In genomic region chr8:94189275-94190031, GRCm38 (mm10) we compare ENCODE assay signal across 11 mouse cellular contexts. TPM values are rescaled to one million over a fixed set of nuclear protein-coding genes. Genes with fewer than 3 reads are reported as not detected.
DNase-seq lines count a peak whose midpoint lies in the region; ATAC-seq lines count a peak whose summit lies in the region.
"Had no signal": no experiment of that assay in that cellular context is flagged by ENCODE, and none has a peak within 500 bp of the region (broad histone marks: within the 10 kb centered on the region; RNA-seq: fewer than 3 reads in every experiment).

No protein-coding gene starts in this region.

- H3K27me3 ChIP-seq in forebrain, embryonic 15.5 days, result peaks cover 23% of the 10 kb centered on the region
- peaks cover 40% of the 10 kb centered on the region for H3K27me3 ChIP-seq in forebrain, embryonic 12.5 days

- peak overlapping the region; percentile 5; the same call in 1 of the 2 replicates for H3K27ac ChIP-seq in forebrain, embryonic 15.5 days (replicated peaks)
- no peak overlapping the region for H3K27ac ChIP-seq in forebrain, embryonic 12.5 days
- H3K27ac ChIP-seq: lung, embryonic 15.5 days had no signal

- 57% methylated on average over 13 of the region's 13 CpGs for WGBS in forebrain, embryonic 15.5 days
- WGBS in forebrain, embryonic 12.5 days, result 78% methylated on average over 13 of the region's 13 CpGs

- 0 out of 2 replicates have a peak, but pooled peaks have one; percentile 7 for ATAC-seq in forebrain, embryonic 15.5 days (replicated peaks)
- ATAC-seq in forebrain, embryonic 12.5 days (ENCODE audit: low FRiP score), result no peak

- H3K4me2 ChIP-seq in forebrain, embryonic 15.5 days (replicated peaks), result no peak overlapping the region
- no peak overlapping the region for H3K4me2 ChIP-seq in forebrain, embryonic 12.5 days
- H3K4me2 ChIP-seq: lung, embryonic 15.5 days had no signal

- 0 out of 2 replicates have a peak, but pooled peaks cover 4% of the 10 kb centered on the region for H3K4me1 ChIP-seq in forebrain, embryonic 15.5 days
- peaks cover 24% of the 10 kb centered on the region for H3K4me1 ChIP-seq in forebrain, embryonic 12.5 days

- no peaks in the 10 kb centered on the region for H3K9me3 ChIP-seq in forebrain, embryonic 15.5 days
- no peaks in the 10 kb centered on the region for H3K9me3 ChIP-seq in forebrain, embryonic 12.5 days
- H3K9me3 ChIP-seq: lung, embryonic 15.5 days had no signal

- H3K9ac ChIP-seq in forebrain, embryonic 15.5 days (replicated peaks), result no peak overlapping the region
- H3K9ac ChIP-seq in forebrain, embryonic 12.5 days, result no peak overlapping the region
- H3K9ac ChIP-seq: lung, embryonic 15.5 days had no signal

- peak; percentile 73 for DNase-seq in ovary, adult 18-20 months (ENCODE audit: low spot score)
- no peak for DNase-seq in ovary, postnatal 10 days (ENCODE audit: low spot score)
- peak; percentile 86 to 90 for DNase-seq in layer of hippocampus, adult 8-10 months (ENCODE audit: low spot score in 2 of 2)
- peak; percentile 62 for DNase-seq in right cerebral cortex, postnatal 4 days
- no peak for DNase-seq in c-Kit-positive CD71-positive TER-119-positive erythroid progenitor cells, embryonic 14.5 days (ENCODE audit: low spot score)
- DNase-seq in Muller cell, postnatal 12 days (ENCODE audit: inconsistent ontology term), result no peak

- H3K36me3 ChIP-seq in forebrain, embryonic 15.5 days, result no peaks in the 10 kb centered on the region
- H3K36me3 ChIP-seq in forebrain, embryonic 12.5 days (replicated peaks), result no peaks in the 10 kb centered on the region
- H3K36me3 ChIP-seq: lung, embryonic 15.5 days had no signal

- H3K4me3 ChIP-seq in forebrain, embryonic 15.5 days, result no peak overlapping the region
- no peak overlapping the region for H3K4me3 ChIP-seq in forebrain, embryonic 12.5 days (replicated peaks)
- H3K4me3 ChIP-seq: lung, embryonic 15.5 days had no signal

RNA-seq across cellular contexts. Expression of gene Mt1, which starts 10.6 kb away (rescaled TPM):
- polyA plus RNA-seq in forebrain, embryonic 15.5 days (2015; fragmentation: Nextera tagmentation; extraction: Ambion mirVana), result 85.2 and 100 TPM in 2 replicates
- 64.4 and 76.2 TPM in 2 replicates for polyA plus RNA-seq in forebrain, embryonic 12.5 days (2016; fragmentation: Nextera tagmentation; extraction: Ambion mirVana)
- total RNA-seq in layer of hippocampus, adult 8-10 months (2022), result 1,000 to 10,000 TPM in 1 of 4 experiments, 100 to 1,000 TPM in 3; 351 to 1,100 (median 605) TPM

RNA-seq across cellular contexts. Expression of gene Mt2, which starts 17.0 kb away (rescaled TPM):
- 35.4 and 38.4 TPM in 2 replicates for polyA plus RNA-seq in forebrain, embryonic 15.5 days (2015; fragmentation: Nextera tagmentation; extraction: Ambion mirVana)
- polyA plus RNA-seq in forebrain, embryonic 12.5 days (2016; fragmentation: Nextera tagmentation; extraction: Ambion mirVana), result 34.1 and 35.0 TPM in 2 replicates
- 1,000 to 10,000 TPM in 1 of 4 experiments, 100 to 1,000 TPM in 3; 368 to 1,095 (median 602) TPM for total RNA-seq in layer of hippocampus, adult 8-10 months (2022)

RNA-seq across cellular contexts. Expression of gene Nup93, which starts 24.9 kb away (rescaled TPM):
- polyA plus RNA-seq in forebrain, embryonic 15.5 days (2015; fragmentation: Nextera tagmentation; extraction: Ambion mirVana), result 63.0 and 66.3 TPM in 2 replicates
- polyA plus RNA-seq in forebrain, embryonic 12.5 days (2016; fragmentation: Nextera tagmentation; extraction: Ambion mirVana), result 110 and 121 TPM in 2 replicates
- total RNA-seq in layer of hippocampus, adult 8-10 months (2022), result 10 to 100 TPM; 56.4 to 66.3 (median 63.1) TPM

RNA-seq across cellular contexts. Expression of gene Mt3, which starts 37.0 kb away (rescaled TPM):
- polyA plus RNA-seq in forebrain, embryonic 15.5 days (2015; fragmentation: Nextera tagmentation; extraction: Ambion mirVana), result 249 and 258 TPM in 2 replicates
- 82.2 and 103 TPM in 2 replicates for polyA plus RNA-seq in forebrain, embryonic 12.5 days (2016; fragmentation: Nextera tagmentation; extraction: Ambion mirVana)
- 1,000 to 10,000 TPM in 2 of 4 experiments, 100 to 1,000 TPM in 2; 946 to 1,303 (median 1,087) TPM for total RNA-seq in layer of hippocampus, adult 8-10 months (2022)
- total RNA-seq: common myeloid progenitor, adult 5-6 weeks had no signal

RNA-seq across cellular contexts. Expression of gene Mt4, which starts 52.5 kb away (rescaled TPM):
- not detected in 2 replicates for polyA plus RNA-seq in forebrain, embryonic 15.5 days (2015; fragmentation: Nextera tagmentation; extraction: Ambion mirVana)
- polyA plus RNA-seq in forebrain, embryonic 12.5 days (2016; fragmentation: Nextera tagmentation; extraction: Ambion mirVana), result not detected in 2 replicates
- total RNA-seq in layer of hippocampus, adult 8-10 months (2022), result not detected
- total RNA-seq: common myeloid progenitor, adult 5-6 weeks had no signal
- polyA plus RNA-seq: lung, embryonic 15.5 days; stomach, embryonic 14.5 days had no signal

Comparison
In these comparisons a context has a peak if more than half of its experiments do, and no peak if none do; other contexts are left out.
1. DNase-seq: peak in ovary, adult 18-20 months (single experiment), layer of hippocampus, adult 8-10 months (2 of 2) and right cerebral cortex, postnatal 4 days (single experiment); none in ovary, postnatal 10 days (single experiment), c-Kit-positive CD71-positive TER-119-positive erythroid progenitor cells, embryonic 14.5 days (single experiment) and Muller cell, postnatal 12 days (single experiment).